Mouse (Mus musculus) stomach, embryonic 14.5 days (tissue): Measurements from ENCODE around the gene Traf3. TPM values are rescaled to one million over a fixed set of nuclear protein-coding genes. Genes with fewer than 3 reads are reported as not detected.

Experiments used
- ATAC-seq: fragments of 200-750 bp; cut with Nextera tagmentation; 2 replicates; pipeline ENCODE4 v1.8.0; 2017; ENCODE audit warnings: low read depth, moderate TSS enrichment; ENCODE audit not compliant: insufficient number of reproducible peaks, insufficient read depth, low FRiP score
- H3K27ac ChIP-seq: fragments of 300-500 bp; sonication (generic); 2 replicates; pipeline ENCODE4 v1.5.1; 2014; ENCODE audit warnings: mild to moderate bottlenecking, low read length, moderate library complexity, mixed read lengths
- H3K27me3 ChIP-seq: fragments of 300-500 bp; sonication (generic); 2 replicates; pipeline ENCODE4 v1.6.1; 2014; ENCODE audit warnings: low read length, control low read depth, mixed read lengths; ENCODE audit not compliant: control insufficient read depth, insufficient read depth
- H3K36me3 ChIP-seq: fragments of 300-500 bp; sonication (generic); 2 replicates; pipeline ENCODE4 v1.6.1; 2014; ENCODE audit warnings: mild to moderate bottlenecking, control low read depth, low read length, moderate library complexity, mixed read lengths; ENCODE audit not compliant: control insufficient read depth, insufficient read depth
- H3K4me1 ChIP-seq: fragments of 300-500 bp; sonication (generic); 2 replicates; pipeline ENCODE4 v1.6.1; 2014; ENCODE audit warnings: low read length, control low read depth, mixed read lengths; ENCODE audit not compliant: control insufficient read depth, insufficient read depth
- H3K4me2 ChIP-seq: fragments of 300-500 bp; sonication (generic); replicated peaks from 2 replicates; pipeline ENCODE4 v1.6.1; 2014; ENCODE audit warnings: low read depth, low read length, control low read depth
- H3K4me3 ChIP-seq: fragments of 300-500 bp; sonication (generic); 2 replicates; pipeline ENCODE4 v1.5.1; 2014; ENCODE audit warnings: low read depth, low read length, control low read depth
- H3K9ac ChIP-seq: fragments of 300-500 bp; sonication (generic); replicated peaks from 2 replicates; pipeline ENCODE4 v1.6.1; 2014; ENCODE audit warnings: low read depth, mild to moderate bottlenecking, control low read depth, low read length, moderate library complexity, mixed read lengths
- H3K9me3 ChIP-seq: fragments of 300-500 bp; sonication (generic); 2 replicates; pipeline ENCODE4 v1.6.1; 2016; ENCODE audit warnings: low read depth, low read length, control low read depth; ENCODE audit not compliant: control insufficient read depth
- WGBS: fragments of 180-500 bp; shearing (Covaris S2); extraction: QIAGEN DNeasy Blood & Tissue Kit; methylation state at CpG from one replicate; pipeline ENCODE4 v1.1.7; 2014; 5-methylcytosine and 5-hydroxymethylcytosine counted together
- polyA plus RNA-seq: library from polyadenylated mRNA; unstranded; fragments of >200 nt; fragmentation: Nextera tagmentation; extraction: Ambion mirVana; gene quantifications from 2 replicates; pipeline ENCODE4 v1.2.1, GENCODE M21; 2014

Traf3 gene
- polyA plus RNA-seq, 1 experiment from 2014 or later, result 13.0 TPM

DNA sequence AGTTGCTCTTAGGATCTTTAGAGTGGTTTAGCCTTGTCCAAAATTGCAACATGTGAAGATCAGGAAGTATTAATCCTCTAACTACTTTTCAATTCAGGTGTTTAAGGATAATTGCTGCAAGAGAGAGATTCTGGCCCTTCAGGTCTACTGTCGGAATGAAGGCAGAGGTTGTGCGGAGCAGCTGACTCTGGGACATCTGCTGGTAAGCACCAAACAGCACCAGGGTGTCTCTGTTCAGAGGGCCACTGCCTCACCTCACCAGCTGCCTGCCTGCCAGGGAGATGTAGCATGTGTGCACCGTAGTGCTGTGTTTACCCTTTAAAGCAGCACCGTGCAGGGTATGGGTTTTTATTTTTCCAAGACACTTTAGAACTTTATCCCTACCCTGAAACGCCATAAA lies 76.2 kb downstream of the Traf3 start:
- Histone ChIP-seq H3K27me3 (no peaks in the 10 kb centered on the region), H3K4me2 (no peak overlapping the region), H3K4me1 (no peaks in the 10 kb centered on the region), H3K9me3 (no peaks in the 10 kb centered on the region), H3K27ac (no peak overlapping the region), H3K4me3 (no peak overlapping the region), H3K9ac (no peak overlapping the region), H3K36me3 (peaks cover 12% of the 10 kb centered on the region)
- 95% methylated on average over 5 of the region's 5 CpGs for WGBS
- ATAC-seq, result no peak

- Histone ChIP-seq H3K9ac (no peak overlapping the region), H3K4me2 (no peak overlapping the region), H3K9me3 (no peaks in the 10 kb centered on the region), H3K27ac (no peak overlapping the region), H3K27me3 (no peaks in the 10 kb centered on the region), H3K4me3 (no peak overlapping the region), H3K36me3 (peaks cover 12% of the 10 kb centered on the region), H3K4me1 (no peaks in the 10 kb centered on the region)
- no peak for ATAC-seq
- 82% methylated on average over 12 of the region's 12 CpGs for WGBS
Measured at GRCm38 (mm10) chr12:111243733-111244132, 77.6 kb downstream of the Traf3 start.

DNA sequence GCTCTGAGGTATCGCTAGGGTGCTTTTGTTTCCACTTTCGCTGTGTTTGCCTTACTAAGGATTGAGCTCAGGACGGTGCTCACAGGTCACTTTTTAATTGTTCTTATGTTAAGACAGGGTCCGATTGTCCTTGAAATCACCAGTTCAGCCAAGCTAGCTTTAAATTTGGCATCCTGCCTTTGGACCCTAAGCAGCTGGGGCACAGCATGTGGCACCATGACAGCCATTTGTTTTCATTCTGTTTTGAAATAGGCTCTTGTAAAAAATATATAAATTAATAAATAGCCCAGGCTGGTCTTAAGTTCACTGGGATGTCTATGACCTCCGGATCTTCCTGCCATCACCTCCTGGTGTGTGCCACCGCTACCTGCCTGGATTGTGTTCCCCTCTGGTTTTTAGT lies 78.9 kb downstream of the Traf3 start:
- Histone ChIP-seq H3K4me2 (no peak overlapping the region), H3K9ac (no peak overlapping the region), H3K9me3 (no peaks in the 10 kb centered on the region), H3K4me3 (no peak overlapping the region), H3K27me3 (no peaks in the 10 kb centered on the region), H3K4me1 (no peaks in the 10 kb centered on the region), H3K27ac (no peak overlapping the region), H3K36me3 (peaks cover 12% of the 10 kb centered on the region)
- WGBS, result 78% methylated on average over 6 of the region's 6 CpGs
- no peak for ATAC-seq

GRCm38 (mm10) chr12:111246808-111247464 lies 80.8 kb downstream of the Traf3 start:
- Histone ChIP-seq H3K4me2 (no peak overlapping the region), H3K4me3 (no peak overlapping the region), H3K9me3 (no peaks in the 10 kb centered on the region), H3K9ac (no peak overlapping the region), H3K4me1 (no peaks in the 10 kb centered on the region), H3K36me3 (peaks cover 12% of the 10 kb centered on the region), H3K27ac (no peak overlapping the region), H3K27me3 (no peaks in the 10 kb centered on the region)
- no peak for ATAC-seq
- 87% methylated on average over 9 of the region's 9 CpGs for WGBS

DNA sequence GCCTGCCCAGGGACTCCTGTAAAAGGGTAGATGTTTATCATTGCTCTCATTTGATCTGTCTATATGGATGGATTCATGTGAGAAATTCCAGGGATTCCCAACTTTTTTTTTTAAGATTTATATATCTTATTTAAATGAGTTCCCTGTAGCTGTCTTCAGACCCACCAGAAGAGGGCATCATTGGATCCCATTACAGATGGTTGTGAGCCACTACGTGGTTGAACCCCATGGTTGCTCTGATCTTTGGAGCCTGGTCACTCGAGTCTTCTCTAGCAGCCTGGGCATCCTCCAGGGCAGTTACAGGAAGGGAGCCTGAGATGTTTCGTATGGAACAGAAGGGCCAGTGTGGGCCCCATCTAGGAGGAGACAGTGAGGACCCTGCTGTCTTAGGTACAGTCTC lies 82.9 kb downstream of the Traf3 start:
- Histone ChIP-seq H3K27ac (no peak overlapping the region), H3K36me3 (peaks cover 3% of the 10 kb centered on the region; the same call in 1 of the 2 replicates), H3K9me3 (no peaks in the 10 kb centered on the region), H3K4me2 (no peak overlapping the region), H3K4me3 (no peak overlapping the region), H3K4me1 (no peaks in the 10 kb centered on the region), H3K27me3 (no peaks in the 10 kb centered on the region), H3K9ac (no peak overlapping the region)
- no peak for ATAC-seq
- WGBS, result 59% methylated on average over 3 of the region's 3 CpGs

DNA sequence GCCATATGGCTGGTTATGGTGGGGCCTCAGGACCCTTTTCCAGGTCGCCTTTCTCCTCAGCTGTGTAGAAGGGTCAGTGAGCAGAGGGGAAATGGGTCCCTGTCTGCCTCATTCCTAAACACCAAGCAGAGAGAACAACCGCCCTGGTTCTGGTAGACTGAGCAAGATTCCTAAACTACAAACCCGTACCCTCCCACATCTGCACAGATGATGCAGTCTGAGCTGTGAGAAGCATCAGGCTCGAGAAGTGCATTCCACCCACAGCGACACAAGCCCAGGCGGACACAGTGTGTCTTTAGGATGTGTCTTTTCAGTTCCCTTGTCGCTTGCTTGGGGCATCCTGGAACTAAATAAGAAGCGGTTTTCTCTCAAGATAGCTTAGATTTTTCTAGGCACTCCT lies 83.9 kb downstream of the Traf3 start:
- no peak for ATAC-seq
- no peaks in the 10 kb centered on the region for H3K27me3 ChIP-seq
- H3K9ac ChIP-seq, result no peak overlapping the region
- H3K9me3 ChIP-seq, result no peaks in the 10 kb centered on the region
- H3K27ac ChIP-seq, result no peak overlapping the region
- WGBS, result 86% methylated on average over 8 of the region's 8 CpGs
- peaks cover 4% of the 10 kb centered on the region; the same call in 1 of the 2 replicates for H3K36me3 ChIP-seq
- no peak overlapping the region for H3K4me3 ChIP-seq
- no peak overlapping the region for H3K4me2 ChIP-seq
- no peaks in the 10 kb centered on the region for H3K4me1 ChIP-seq

DNA sequence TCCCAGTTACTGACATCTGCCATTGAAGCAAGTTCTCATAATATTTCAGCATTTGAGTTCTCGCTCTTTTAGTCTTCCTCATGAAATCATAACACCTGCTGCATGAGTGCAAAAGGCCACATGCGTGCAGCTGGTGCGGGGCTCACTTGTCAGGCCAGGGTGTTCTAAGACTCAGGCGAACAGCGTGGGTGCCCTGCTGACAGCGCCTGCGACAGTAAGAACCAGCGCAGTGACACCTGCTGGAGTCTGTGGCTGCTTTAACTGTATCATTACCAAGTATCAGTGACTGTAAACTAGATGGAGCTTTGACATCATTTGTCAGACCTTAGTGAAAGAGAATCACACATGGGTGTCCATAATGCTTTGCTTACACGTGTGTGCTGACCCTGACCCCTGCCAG lies 85.1 kb downstream of the Traf3 start:
- Histone ChIP-seq H3K27me3 (no peaks in the 10 kb centered on the region), H3K4me2 (no peak overlapping the region), H3K36me3 (peaks cover 5% of the 10 kb centered on the region; the same call in 1 of the 2 replicates), H3K9me3 (no peaks in the 10 kb centered on the region), H3K4me1 (no peaks in the 10 kb centered on the region), H3K4me3 (no peak overlapping the region), H3K9ac (no peak overlapping the region), H3K27ac (no peak overlapping the region)
- WGBS, result 62% methylated on average over 9 of the region's 9 CpGs
- ATAC-seq, result no peak

GRCm38 (mm10) chr12:111263650-111264049 lies 97.5 kb downstream of the Traf3 start:
- 92% methylated on average over 16 of the region's 16 CpGs for WGBS
- ATAC-seq, result no peak

DNA sequence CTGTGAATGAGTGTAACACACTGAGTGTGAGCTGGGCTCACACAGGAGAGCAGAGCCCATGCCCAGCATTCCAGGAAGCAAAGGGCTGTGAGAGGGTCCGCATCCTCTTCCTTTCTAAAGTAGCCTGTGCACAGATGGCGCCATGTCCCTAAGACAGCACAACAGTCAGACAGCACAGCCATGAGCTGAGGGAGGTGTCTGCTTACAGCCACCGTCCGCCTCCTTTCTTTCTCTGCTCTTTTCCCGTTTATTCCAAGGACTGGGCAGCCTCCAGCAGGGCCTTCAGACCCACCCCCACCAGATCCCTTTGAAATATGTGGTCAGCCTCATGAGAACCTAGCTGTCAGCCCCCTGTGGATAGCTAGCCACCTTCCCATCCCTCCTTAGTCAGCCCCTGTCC lies 99.0 kb downstream of the Traf3 start:
- Histone ChIP-seq H3K9ac (no peak overlapping the region), H3K4me3 (no peak overlapping the region), H3K36me3 (peaks cover 7% of the 10 kb centered on the region), H3K27me3 (0 out of 2 replicates have a peak, but pooled peaks cover 6% of the 10 kb centered on the region), H3K4me2 (no peak overlapping the region), H3K9me3 (no peaks in the 10 kb centered on the region), H3K27ac (no peak overlapping the region), H3K4me1 (no peaks in the 10 kb centered on the region)
- WGBS, result 74% methylated on average over 5 of the region's 5 CpGs
- ATAC-seq, result no peak

More at GRCm38 (mm10) chr12:111263650-111264049, 97.5 kb downstream of the Traf3 start:
- no peaks in the 10 kb centered on the region for H3K4me1 ChIP-seq
- H3K9me3 ChIP-seq, result no peaks in the 10 kb centered on the region
- no peak overlapping the region for H3K4me2 ChIP-seq
- H3K4me3 ChIP-seq, result no peak overlapping the region
- H3K27ac ChIP-seq, result no peak overlapping the region
- peaks cover 7% of the 10 kb centered on the region for H3K36me3 ChIP-seq
- no peak overlapping the region for H3K9ac ChIP-seq
- no peaks in the 10 kb centered on the region for H3K27me3 ChIP-seq
